Mouse (Mus musculus): Measurements from ENCODE around the gene Gpr61. TPM values are rescaled to one million over a fixed set of nuclear protein-coding genes. Genes with fewer than 3 reads are reported as not detected.

The Gpr61 gene
- total RNA-seq, 2 experiments from 2014 or later, result not detected

- no peak for DNase-seq
Observed at GRCm38 (mm10) chr3:108178756-108179715, 24.4 kb upstream of the Gpr61 start.

- peak; percentile 50 for DNase-seq
Observed at GRCm38 (mm10) chr3:108174672-108175531, 20.2 kb upstream of the Gpr61 start.

DNA sequence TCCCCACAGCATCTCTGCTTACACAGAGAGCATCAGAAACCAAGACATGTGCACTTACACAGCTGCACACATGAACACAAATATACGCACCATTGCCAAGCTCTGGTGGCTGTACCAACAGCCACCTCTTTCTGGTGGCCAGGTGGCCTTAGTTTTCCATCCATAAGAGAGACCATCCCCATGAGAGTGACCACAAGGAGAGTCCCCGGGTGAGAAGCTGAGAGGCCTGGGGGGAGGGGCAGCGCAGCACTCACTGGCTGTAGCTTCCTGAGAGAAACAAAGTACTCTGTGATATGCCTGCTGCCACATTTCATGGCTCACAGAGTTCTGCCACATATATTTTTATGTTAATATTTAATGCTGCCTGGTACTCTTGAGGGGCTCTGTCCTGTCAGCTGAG, 14.5 kb upstream of the Gpr61 start:
- no peak for DNase-seq

DNA sequence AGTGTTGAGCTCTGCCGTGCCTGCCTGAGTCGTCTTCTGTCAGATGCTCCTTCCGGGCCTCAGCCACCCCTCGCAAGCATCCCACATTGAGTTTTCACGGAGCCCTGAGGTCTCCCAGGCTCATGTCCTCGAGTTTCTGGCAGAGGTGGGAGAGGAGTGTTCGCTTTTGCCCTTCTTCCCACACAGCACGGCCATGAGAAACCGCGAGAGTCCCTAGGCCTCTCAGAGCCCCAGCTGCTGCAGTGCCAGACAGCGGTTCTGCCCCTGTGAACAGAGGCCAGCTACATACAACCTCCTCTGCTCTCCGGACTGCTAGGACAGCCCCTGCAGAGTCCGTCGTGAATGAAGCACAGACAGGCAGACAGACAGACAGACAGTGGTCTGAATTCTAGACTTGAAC, 12.8 kb upstream of the Gpr61 start:
- DNase-seq, result no peak

DNA sequence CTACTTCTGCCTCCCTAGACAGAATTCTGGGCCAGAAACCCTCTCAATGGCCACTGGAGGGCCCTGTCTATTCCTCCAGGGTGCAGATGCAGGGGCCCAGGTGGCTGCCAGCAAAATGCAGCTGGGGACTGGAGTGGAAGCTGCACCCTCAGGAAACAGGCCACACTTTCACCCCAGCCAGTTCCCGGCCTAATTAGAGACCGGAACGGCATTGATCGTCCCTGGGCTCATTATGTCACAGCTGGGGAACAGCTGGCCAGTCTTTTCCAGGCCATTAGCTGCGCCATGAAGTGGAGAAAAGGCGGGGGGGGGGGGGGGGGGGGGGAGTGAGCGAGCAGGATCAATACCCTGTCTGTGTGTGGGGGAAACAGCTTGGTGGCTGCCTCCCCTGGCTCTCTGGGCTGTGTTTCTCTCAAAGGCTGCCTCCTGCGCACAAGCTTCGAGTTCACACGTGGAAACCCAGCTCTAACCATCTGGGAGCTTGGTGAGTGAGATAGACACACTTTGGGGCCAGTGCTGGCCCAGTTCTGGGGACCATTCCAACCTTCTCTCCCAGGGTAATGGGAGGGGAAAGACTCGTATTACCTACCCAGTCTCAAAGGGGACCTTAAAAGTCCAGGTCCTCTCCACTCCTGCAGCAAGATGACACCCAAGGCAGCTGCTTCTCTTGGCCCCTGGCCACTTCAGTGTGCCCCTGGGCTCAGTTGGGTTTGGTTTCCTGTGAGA, 12.0 kb upstream of the Gpr61 start:
- peak; percentile 60 for DNase-seq

DNA sequence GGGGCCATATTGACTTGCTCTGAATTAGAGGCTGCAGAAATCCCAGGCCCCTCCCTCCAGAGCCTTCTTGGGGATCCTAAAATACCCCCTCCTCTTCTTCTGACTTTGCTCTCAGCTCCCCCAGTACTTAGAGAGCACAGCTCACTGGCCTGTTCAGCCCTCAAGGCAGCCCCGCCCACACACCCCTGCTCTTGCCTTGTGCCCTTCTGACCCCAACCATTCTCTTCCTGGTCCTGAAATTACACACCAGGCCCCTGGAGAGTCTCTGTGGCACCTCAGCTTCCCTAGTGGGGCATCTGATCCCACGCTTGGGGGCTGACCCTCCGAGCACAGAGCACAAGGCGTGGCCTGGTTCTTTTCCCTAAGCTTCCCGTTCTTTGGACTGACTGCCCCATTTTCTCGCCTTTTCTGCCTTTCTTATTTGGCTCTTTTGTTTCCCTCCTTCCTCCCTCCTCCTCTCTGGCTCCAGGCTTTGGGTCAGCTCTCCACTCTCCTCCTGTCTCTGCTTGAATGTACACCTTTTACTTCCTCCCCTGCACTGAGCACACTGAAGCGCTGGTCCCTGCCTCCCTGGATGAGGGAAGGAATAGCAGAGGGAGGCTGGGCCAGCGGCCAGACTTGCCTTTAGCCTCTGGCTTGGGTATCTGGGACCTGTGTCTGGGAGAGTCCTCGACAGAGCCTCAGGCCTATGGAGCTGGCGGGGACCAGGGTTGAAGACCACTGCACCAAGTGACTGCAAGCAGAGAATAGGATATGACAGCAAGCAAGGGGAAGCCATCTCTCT, 11.0 kb upstream of the Gpr61 start:
- no peak for DNase-seq

- peak; percentile 87 for DNase-seq
Observed at GRCm38 (mm10) chr3:108164807-108165206, 10.1 kb upstream of the Gpr61 start.

DNA sequence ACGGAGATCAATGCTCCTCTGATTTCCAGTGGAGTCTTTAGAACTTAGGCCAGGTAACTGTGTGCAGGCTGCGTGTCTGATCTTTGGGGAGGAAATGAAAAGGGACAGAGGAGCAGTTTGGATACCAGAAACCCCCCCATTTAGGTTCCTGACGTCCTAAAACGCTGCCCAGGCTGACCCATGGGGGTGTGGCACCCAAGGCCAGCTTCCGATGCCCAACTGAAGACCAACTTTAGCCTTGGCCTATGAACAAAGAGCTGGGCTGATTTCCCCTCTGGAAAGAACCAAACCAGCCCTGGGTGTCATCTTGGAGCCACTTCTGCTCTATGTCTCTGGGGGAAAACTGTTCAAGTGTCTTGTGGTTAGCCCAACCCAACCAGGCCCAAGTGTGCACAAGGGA, 9.4 kb upstream of the Gpr61 start:
- no peak for DNase-seq

DNA sequence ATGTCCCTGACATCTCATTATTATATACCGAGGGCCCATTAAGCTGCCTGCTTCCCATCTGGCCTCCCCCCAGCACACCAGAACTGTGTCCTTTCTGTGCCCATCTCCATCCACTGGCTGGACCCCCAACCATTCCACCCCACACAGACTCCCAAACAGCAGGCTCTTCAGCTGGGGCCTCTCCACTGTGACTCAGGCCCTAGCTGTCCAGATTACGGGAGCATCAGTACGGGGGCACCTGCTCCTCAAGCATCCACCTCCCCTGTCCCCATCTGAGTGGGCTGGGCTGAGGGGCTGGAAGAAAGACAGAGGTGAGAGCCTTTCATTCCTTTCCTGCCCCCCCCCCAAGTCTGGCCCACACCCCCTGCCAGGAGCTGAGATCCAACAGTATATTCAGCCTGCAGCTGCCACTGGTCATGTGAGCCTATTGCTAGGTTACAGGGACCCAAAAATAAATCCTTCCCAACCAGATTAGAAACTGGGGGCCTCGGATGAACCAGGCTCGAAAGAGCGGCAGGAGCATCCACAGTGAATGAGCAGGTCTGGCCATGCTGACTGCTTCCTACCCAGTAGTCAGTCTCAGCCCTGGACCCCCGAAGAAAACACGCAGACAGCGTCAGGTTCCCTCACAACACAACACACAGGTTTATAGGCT, 3.8 kb upstream of the Gpr61 start:
- DNase-seq, result no peak

DNA sequence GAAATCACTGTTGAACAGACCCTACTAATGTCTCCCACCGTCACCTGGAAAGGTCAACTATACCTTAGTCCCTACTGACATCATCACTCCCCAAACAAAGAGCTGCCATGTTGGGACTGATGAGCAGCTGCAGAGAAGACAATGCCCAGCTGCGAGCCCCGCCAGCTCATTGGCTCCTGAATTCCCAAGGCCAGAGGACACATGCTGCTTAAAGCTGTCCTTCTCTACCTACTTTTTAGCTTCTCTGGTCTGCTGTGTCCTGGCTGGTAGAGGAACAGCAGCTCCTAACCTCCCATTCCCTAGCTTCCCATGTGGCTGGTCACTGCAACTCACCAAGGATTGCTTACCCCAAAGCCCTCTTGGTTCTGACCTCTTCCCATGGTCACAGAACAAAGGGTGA, 2.4 kb downstream of the Gpr61 start:
- no peak for DNase-seq

GRCm38 (mm10) chr3:108147386-108148235, 7.1 kb downstream of the Gpr61 start:
- DNase-seq, result peak; percentile 95

DNA sequence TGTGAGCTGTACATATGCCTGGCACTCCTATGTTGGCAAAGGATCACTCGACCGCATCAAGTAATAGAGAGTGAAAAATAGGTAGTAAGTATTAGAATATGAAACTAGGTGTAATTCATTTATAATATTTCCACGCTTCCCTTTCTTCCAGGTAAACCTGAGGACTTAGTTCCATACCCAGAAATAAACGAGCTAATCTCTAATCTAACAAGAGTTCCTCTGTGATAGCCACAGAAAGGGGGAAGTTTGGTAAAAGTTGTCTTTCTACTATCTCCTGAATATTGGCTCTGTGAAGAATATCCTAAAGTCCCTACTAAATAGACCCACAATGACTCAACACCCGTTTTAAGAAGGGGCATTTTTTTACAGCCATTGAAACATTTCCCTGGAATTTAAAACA, 8.0 kb downstream of the Gpr61 start:
- no peak for DNase-seq

GRCm38 (mm10) chr3:108145534-108146445, 8.9 kb downstream of the Gpr61 start, which contains the start of gene Gnai3:
TSS of gene Gnai3 (minus strand) at chr3:108146146.
- peak; percentile 91 for DNase-seq

- DNase-seq, result no peak
Observed at GRCm38 (mm10) chr3:108140786-108141185, 13.9 kb downstream of the Gpr61 start.

DNA sequence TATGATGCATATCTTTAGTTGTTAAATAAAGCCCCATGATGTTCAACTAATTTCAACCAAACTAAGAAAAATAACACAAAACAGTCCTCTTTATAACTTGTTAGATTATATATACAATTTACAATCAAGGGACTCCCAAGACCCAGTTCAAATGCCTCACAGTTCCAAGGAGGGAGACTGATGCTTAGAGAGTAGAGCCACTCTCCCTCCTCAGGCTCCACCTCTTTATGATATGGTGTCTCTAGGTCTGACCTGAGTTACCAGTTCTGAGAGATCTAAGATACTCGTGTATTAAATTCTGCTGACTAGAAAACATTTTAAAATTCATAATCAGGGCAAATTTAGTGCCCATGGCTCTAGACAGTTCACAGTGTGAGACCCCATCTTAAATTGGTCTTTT, 15.6 kb downstream of the Gpr61 start:
- no peak for DNase-seq

DNA sequence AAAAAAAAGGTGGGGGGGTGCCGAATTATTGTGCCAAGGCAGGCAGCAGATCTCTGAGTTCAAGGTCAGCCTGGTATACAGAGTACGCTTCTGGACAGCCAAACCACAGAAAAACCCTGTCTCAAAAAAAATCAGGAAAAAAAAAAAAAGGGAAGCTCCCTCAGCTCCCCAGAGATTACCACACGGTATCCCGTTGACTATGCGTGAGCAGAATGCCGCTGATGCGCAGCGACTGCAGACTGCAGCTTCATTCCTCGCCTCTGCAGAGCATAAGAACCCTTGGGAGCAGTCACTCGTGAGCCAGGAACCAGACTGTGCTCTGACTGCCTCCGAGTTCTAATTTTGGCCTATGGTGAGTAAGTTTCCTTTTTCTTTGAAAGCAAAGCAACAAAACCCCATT, 20.0 kb downstream of the Gpr61 start:
- no peak for DNase-seq

GRCm38 (mm10) chr3:108132484-108132883, 22.2 kb downstream of the Gpr61 start:
- no peak for DNase-seq

DNA sequence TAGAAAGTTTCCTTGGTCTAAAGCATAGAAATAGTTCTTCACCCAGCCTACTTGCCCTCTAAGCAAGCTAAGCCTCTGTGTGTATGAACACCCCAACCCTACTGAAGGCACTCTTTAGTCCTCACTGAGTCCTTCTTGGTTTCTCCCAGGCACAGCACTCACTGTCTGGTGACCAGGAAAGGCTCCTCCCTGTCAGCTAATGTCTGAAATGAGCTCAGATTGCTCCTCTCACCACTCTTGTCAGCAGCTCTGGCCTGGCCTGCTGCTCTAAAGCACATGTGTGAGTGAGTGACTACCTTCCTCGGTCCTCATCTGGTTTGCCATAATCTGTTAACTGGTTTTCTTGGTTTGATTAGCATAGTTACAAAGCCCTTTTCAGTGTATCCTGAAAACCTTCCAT, 22.9 kb downstream of the Gpr61 start:
- no peak for DNase-seq

DNA sequence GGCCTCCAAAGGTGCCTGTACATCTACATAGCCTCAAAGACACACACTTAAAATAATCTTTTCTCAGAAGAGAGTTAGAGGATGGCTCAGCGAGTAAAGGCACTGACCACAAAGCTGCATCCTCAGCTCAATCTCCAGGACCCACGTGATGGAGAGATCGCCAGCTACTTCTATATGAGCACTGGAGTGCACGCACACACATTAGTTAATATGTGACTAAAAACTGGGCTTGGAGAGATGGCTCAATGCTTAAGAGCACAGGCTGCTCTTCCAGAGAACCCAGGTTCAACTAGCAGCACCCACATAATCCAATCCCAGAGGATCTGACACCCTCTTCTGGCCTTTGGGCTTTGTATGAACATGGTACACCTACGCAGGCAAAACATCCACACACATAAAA, 23.5 kb downstream of the Gpr61 start:
- DNase-seq, result no peak
